Mouse (Mus musculus) testis, adult 2 months (tissue): ENCODE results near the gene Crp. TPM values are rescaled to one million over a fixed set of nuclear protein-coding genes. Genes with fewer than 3 reads are reported as not detected.

ENCODE experiments used
- H3K27ac ChIP-seq: fragments of 200-500 bp; 2 replicates; pipeline ENCODE4 v1.5.1; 2012; ENCODE audit warnings: low read depth, low read length; ENCODE audit not compliant: control insufficient read depth, insufficient read depth
- H3K27me3 ChIP-seq: fragments of 200-500 bp; 2 replicates; pipeline ENCODE4 v1.6.1; 2012; ENCODE audit warnings: mild to moderate bottlenecking, low read length, moderate library complexity; ENCODE audit not compliant: control insufficient read depth, insufficient read depth
- H3K36me3 ChIP-seq: fragments of 200-500 bp; 2 replicates; pipeline ENCODE4 v1.6.1; 2012; ENCODE audit warnings: mild to moderate bottlenecking, low read length; ENCODE audit not compliant: control insufficient read depth, insufficient read depth
- H3K4me1 ChIP-seq: fragments of 200-500 bp; 2 replicates; pipeline ENCODE4 v1.6.1; 2012; ENCODE audit warnings: low read length; ENCODE audit not compliant: control insufficient read depth, insufficient read depth
- H3K4me3 ChIP-seq: fragments of 200-500 bp; 2 replicates; pipeline ENCODE4 v1.5.1; 2012; ENCODE audit warnings: low read depth, mild to moderate bottlenecking, low read length, moderate library complexity, mixed read lengths; ENCODE audit not compliant: control insufficient read depth
- CTCF ChIP-seq: fragments of 200-500 bp; IDR thresholded peaks from 2 replicates; pipeline ENCODE4 v1.5.1; 2012; ENCODE audit warnings: low read depth, mild to moderate bottlenecking, inconsistent platforms, low read length, moderate library complexity; ENCODE audit not compliant: control insufficient read depth, insufficient read depth, insufficient replicate concordance
- POLR2A ChIP-seq: fragments of 200-500 bp; IDR thresholded peaks from 2 replicates; pipeline ENCODE4 v1.6.1; 2012; ENCODE audit warnings: low read depth, mild to moderate bottlenecking, inconsistent platforms, low read length, moderate library complexity; ENCODE audit not compliant: control insufficient read depth
- polyA plus RNA-seq: library from polyadenylated mRNA; depleted of rRNA; stranded (reverse); fragments of >200 nt; gene quantifications from 2 replicates; pipeline ENCODE4 v1.2.3, GENCODE M21; 2012

Gene Crp
- polyA plus RNA-seq, 1 experiment: 0.46 TPM

DNA sequence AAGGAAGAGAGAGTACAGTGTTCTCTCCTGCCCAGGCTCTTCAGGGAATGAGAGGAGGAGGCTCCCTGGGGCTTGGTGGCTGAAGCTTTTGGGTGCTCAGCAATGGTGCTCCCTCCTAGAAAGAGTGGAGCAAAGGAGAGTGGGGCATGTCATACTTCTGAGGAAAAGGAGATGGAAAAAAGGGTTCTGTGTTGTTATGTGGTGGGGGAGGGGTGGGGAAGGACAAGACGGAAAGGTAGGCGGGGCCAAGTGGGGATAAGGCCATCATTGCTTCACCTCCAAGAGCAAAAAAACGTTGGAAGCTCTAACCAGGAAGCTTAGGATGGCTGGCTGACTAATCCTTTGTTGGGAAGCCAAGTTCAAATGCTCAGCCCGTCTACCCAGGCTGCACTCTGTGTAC, 14.1 kb downstream of the Crp start:
- Histone ChIP-seq H3K4me3 (no peak overlapping the region), H3K27ac (no peak overlapping the region), H3K36me3 (no peaks in the 10 kb centered on the region), H3K27me3 (no peaks in the 10 kb centered on the region), H3K4me1 (no peaks in the 10 kb centered on the region)
- TF ChIP-seq CTCF (no peak), POLR2A (no peak)

DNA sequence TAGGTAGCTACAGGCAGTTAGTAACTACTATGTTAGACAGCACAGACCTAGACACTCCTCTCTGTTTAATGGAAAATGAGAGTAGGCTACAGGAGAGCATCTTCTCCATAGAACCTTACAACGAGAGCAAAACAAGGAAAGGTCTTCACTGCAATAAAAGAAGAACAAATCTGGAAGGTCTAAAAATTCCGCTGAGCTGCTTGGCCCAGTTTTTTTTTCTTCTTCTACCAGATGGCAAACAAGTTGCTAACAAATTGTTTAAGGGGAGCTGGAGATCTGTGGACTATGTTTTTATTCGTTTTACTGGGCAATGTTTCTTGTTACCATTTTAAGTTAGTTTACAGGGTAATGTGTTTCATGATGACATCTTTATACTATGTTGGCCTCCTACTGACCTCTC, 53.4 kb downstream of the Crp start:
- Histone ChIP-seq H3K27me3 (no peaks in the 10 kb centered on the region), H3K4me3 (no peak overlapping the region), H3K27ac (no peak overlapping the region), H3K36me3 (no peaks in the 10 kb centered on the region), H3K4me1 (no peaks in the 10 kb centered on the region)
- no peak for TF ChIP-seq POLR2A
- TF ChIP-seq CTCF: no peak

DNA sequence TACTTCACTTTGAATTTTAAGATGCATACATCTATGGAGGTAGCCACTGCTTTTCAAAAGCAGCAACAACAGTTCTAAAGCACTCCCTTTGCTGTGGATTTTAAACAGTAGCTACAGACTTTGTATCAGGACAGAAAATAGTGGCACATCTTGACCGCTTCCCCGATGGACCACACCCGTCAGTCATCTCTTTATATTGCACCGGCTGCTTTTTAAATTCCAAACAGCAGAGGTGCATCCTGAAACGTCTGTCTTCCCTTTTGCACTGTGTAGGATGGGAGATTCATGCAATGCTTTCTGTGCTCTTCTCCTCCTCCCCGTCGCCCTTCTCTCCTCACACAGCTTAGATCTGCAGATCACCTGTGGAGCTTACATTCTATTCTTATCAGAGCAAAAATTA, 57.3 kb downstream of the Crp start:
- Histone ChIP-seq H3K27ac (no peak overlapping the region), H3K27me3 (no peaks in the 10 kb centered on the region), H3K4me3 (no peak overlapping the region), H3K4me1 (no peaks in the 10 kb centered on the region), H3K36me3 (no peaks in the 10 kb centered on the region)
- no peak for TF ChIP-seq CTCF

DNA sequence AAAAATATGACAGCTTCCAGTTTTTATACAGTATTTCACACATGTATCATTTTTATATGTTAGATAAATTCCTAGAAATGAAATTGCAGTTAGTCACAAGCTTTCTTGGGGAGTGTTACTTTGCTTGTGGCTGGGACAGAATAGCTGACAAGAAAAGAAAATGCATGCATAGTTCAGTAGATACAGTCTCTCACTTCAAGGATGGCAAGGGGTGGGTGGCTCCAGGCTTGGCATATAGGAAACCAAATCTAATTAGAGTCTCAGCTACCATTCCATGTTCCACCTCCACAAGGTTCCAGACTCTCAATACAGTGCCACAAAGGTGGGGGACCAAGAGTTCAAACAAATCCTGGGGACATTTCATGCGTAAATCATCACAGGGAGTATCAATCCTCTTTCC, 61.7 kb downstream of the Crp start:
- Histone ChIP-seq H3K4me3 (no peak overlapping the region), H3K36me3 (no peaks in the 10 kb centered on the region), H3K4me1 (no peaks in the 10 kb centered on the region), H3K27me3 (no peaks in the 10 kb centered on the region), H3K27ac (no peak overlapping the region)
- TF ChIP-seq CTCF: no peak
- no peak for TF ChIP-seq POLR2A

DNA sequence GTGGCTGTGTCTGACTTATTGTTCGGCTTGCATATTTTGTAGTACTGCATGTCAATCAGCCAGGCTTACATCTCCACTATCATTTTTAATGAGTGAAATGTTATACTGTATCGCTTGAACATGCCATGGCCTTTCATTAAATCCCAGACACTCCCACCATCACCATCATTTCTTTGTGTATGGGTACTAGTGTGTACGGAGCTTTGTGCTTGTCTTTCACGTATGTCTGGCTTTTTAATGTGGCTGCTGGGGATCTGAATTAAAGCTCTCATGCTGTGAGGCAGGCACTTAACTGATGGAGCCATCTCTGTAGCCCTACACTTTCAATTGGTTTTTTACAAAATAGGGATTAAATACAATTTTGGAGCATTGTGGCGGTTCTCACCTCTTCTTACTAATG, 81.3 kb downstream of the Crp start:
- no peaks in the 10 kb centered on the region for H3K27me3 ChIP-seq
- TF ChIP-seq POLR2A: no peak
- TF ChIP-seq CTCF: no peak
- H3K4me3 ChIP-seq: no peak overlapping the region
- no peaks in the 10 kb centered on the region for H3K36me3 ChIP-seq
- no peaks in the 10 kb centered on the region for H3K4me1 ChIP-seq
- H3K27ac ChIP-seq: no peak overlapping the region

DNA sequence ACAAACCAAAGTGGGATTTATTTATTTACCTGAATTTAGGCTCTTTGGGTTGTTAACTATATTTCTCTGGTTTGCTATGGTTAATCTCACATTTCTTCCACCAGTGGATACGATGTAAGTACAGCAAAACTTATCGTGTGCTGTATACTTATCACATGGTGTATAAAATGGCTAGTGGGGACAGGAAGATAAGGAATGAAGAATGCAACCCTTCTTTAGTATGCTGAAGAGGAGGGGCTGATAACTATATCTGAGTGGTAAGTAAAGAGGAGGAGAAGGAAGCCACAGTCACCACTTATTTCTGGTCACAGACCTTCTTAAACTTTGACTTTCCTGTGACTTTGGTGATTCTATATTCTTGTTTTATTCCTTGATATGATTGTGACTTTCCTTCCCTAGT, 87.5 kb downstream of the Crp start:
- Histone ChIP-seq H3K27ac (no peak overlapping the region), H3K36me3 (no peaks in the 10 kb centered on the region), H3K27me3 (no peaks in the 10 kb centered on the region), H3K4me3 (no peak overlapping the region), H3K4me1 (no peaks in the 10 kb centered on the region)
- TF ChIP-seq POLR2A (no peak), CTCF (no peak)

DNA sequence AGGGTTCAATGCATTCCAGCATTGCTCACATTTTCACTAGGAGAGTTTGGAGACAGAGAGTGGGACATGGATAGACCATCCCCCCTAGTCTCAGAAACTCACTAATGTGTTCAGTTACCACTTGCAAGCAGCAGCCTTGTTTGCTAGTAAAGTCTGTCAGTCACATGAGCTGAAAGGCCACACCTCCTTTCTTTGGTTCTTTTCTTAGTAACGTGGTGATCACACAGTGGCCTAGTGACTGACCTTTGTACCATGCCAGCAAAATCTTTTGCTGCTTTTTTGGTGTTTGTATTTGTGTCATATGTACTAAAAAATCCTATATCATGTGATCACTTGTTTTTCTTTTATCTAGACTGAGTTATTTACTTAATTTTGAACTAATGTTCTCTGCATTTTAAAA, 88.0 kb downstream of the Crp start:
- TF ChIP-seq CTCF (no peak), POLR2A (no peak)
- Histone ChIP-seq H3K27me3 (no peaks in the 10 kb centered on the region), H3K4me1 (no peaks in the 10 kb centered on the region), H3K4me3 (no peak overlapping the region), H3K36me3 (no peaks in the 10 kb centered on the region), H3K27ac (no peak overlapping the region)

DNA sequence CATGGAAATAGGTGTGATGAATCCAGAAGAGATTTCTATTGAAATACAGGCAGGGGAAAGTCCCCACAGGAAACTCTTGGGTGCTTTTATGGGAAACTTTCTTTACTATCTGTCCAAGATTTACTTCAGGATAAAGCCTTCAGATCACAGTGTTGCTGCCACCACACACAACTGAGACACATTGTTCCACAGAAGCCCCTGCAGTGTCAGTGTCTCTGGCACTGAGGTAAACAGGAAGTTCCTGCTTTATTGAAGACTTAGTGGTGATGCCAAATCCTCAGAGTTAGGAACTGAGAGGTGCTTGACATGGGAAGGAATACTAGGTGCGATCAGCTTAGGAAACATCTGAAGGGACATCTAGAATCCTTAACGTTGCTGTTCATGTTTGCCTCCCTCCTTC, 131.1 kb downstream of the Crp start:
- H3K27ac ChIP-seq: no peak overlapping the region
- no peak for TF ChIP-seq CTCF
- no peak for TF ChIP-seq POLR2A
- no peaks in the 10 kb centered on the region for H3K27me3 ChIP-seq
- H3K4me3 ChIP-seq: no peak overlapping the region
- no peaks in the 10 kb centered on the region for H3K4me1 ChIP-seq
- no peaks in the 10 kb centered on the region for H3K36me3 ChIP-seq
